Mouse (Mus musculus): ENCODE data around the gene Fhl3. TPM values are rescaled to one million over a fixed set of nuclear protein-coding genes. Genes with fewer than 3 reads are reported as not detected.
A peak's percentile ranks its signal among the peaks of the same experiment; 100 is the strongest.
"Not testable (repeated sequence)": the region's sequence is repeated elsewhere in the genome, so short reads cannot be mapped to it uniquely, and the experiment has no call there.

Fhl3 gene
- total RNA-seq, 2 experiments from 2014 or later, result 1.5 to 1.8 TPM

GRCm38 (mm10) chr4:124705661-124706269, 5.3 kb downstream of the Fhl3 start:
- intact Hi-C loops (cut with DNase I), result no loop called here
- no peak for DNase-seq (ENCODE audit: low spot score in 2 of 2)

GRCm38 (mm10) chr4:124707381-124708199, 7.1 kb downstream of the Fhl3 start:
- intact Hi-C loops (cut with DNase I); DNase-seq (ENCODE audit: low spot score in 2 of 2): not testable (repeated sequence)

GRCm38 (mm10) chr4:124708200-124708517, 7.7 kb downstream of the Fhl3 start:
- DNase-seq (ENCODE audit: low spot score in 2 of 2); intact Hi-C loops (cut with DNase I): not testable (repeated sequence)

- peak; percentile 62 to 66 for DNase-seq (ENCODE audit: low spot score in 2 of 2)
- intact Hi-C loops (cut with DNase I), result no loop called here
Measured at GRCm38 (mm10) chr4:124708518-124709477, 8.3 kb downstream of the Fhl3 start.

- intact Hi-C loops (cut with DNase I), result no loop called here
Measured at GRCm38 (mm10) chr4:124709961-124710446, 9.5 kb downstream of the Fhl3 start.

GRCm38 (mm10) chr4:124710776-124711291, 10.3 kb downstream of the Fhl3 start:
- intact Hi-C loops (cut with DNase I), result no loop called here
- peak; percentile 54 to 62 for DNase-seq (ENCODE audit: low spot score in 2 of 2)

More at GRCm38 (mm10) chr4:124709961-124710446, 9.5 kb downstream of the Fhl3 start:
- peak; percentile 12 to 21 for DNase-seq (ENCODE audit: low spot score in 2 of 2)

- no peak for DNase-seq (ENCODE audit: low spot score in 2 of 2)
- intact Hi-C loops (cut with DNase I), result no loop called here
Measured at GRCm38 (mm10) chr4:124712618-124713017, 12.1 kb downstream of the Fhl3 start.

- DNase-seq (ENCODE audit: low spot score in 2 of 2); intact Hi-C loops (cut with DNase I): not testable (repeated sequence)
Measured at GRCm38 (mm10) chr4:124713850-124714249, 13.3 kb downstream of the Fhl3 start.

- DNase-seq (ENCODE audit: low spot score in 2 of 2), result peak; percentile 93 to 98
- intact Hi-C loops (cut with DNase I), result no loop called here
Measured at GRCm38 (mm10) chr4:124714545-124715481, 14.3 kb downstream of the Fhl3 start, which contains the start of gene Sf3a3. Gene Sf3a3, plus strand, starts transcription at chr4:124714776.

- no peak for DNase-seq (ENCODE audit: low spot score in 2 of 2)
- intact Hi-C loops (cut with DNase I), result no loop called here
Measured at GRCm38 (mm10) chr4:124719101-124719500, 18.6 kb downstream of the Fhl3 start.

GRCm38 (mm10) chr4:124726121-124726520, 25.6 kb downstream of the Fhl3 start:
- DNase-seq (ENCODE audit: low spot score in 2 of 2), result no peak
- intact Hi-C loops (cut with DNase I), result no loop called here

- no peak for DNase-seq (ENCODE audit: low spot score in 2 of 2)
- intact Hi-C loops (cut with DNase I), result no loop called here
Measured at GRCm38 (mm10) chr4:124736952-124737351, 36.5 kb downstream of the Fhl3 start.

- DNase-seq (ENCODE audit: low spot score in 2 of 2), result no peak
- intact Hi-C loops (cut with DNase I), result no loop called here
Measured at GRCm38 (mm10) chr4:124737486-124737885, 37.0 kb downstream of the Fhl3 start.

GRCm38 (mm10) chr4:124738013-124738412, 37.5 kb downstream of the Fhl3 start:
- intact Hi-C loops (cut with DNase I), result no loop called here
- no peak for DNase-seq (ENCODE audit: low spot score in 2 of 2)

- intact Hi-C loops (cut with DNase I), result no loop called here
- DNase-seq (ENCODE audit: low spot score in 2 of 2), result no peak
Measured at GRCm38 (mm10) chr4:124738783-124739182, 38.3 kb downstream of the Fhl3 start.

GRCm38 (mm10) chr4:124741376-124742343, 41.2 kb downstream of the Fhl3 start, which contains the start of gene Inpp5b:
Gene Inpp5b, plus strand, starts transcription at chr4:124741850.
- intact Hi-C loops (cut with DNase I), result no loop called here
- DNase-seq (ENCODE audit: low spot score in 2 of 2), result peak; percentile 88 to 95

- intact Hi-C loops (cut with DNase I), result no loop called here
- DNase-seq (ENCODE audit: low spot score in 2 of 2), result no peak
Measured at GRCm38 (mm10) chr4:124742839-124743238, 42.3 kb downstream of the Fhl3 start.

Data from left cerebral cortex, postnatal 25 days (tissue).